Mouse (Mus musculus) brain, embryonic 18.5 days (tissue): ENCODE data around the gene Ppp1r12a.

Experiments used
- DNase-seq: peaks from one replicate; pipeline ENCODE4 v3.0.0-alpha.2; 2012; ENCODE audit warnings: low read depth, low spot score

Gene Ppp1r12a

GRCm38 (mm10) chr10:108161261-108162256 lies at the start of gene Ppp1r12a:
Gene Ppp1r12a (plus strand): TSS chr10:108162193.
- peak; percentile 87 for DNase-seq

- DNase-seq = no peak
Measured at GRCm38 (mm10) chr10:108113361-108114237, 48.4 kb upstream of the Ppp1r12a start.

DNA sequence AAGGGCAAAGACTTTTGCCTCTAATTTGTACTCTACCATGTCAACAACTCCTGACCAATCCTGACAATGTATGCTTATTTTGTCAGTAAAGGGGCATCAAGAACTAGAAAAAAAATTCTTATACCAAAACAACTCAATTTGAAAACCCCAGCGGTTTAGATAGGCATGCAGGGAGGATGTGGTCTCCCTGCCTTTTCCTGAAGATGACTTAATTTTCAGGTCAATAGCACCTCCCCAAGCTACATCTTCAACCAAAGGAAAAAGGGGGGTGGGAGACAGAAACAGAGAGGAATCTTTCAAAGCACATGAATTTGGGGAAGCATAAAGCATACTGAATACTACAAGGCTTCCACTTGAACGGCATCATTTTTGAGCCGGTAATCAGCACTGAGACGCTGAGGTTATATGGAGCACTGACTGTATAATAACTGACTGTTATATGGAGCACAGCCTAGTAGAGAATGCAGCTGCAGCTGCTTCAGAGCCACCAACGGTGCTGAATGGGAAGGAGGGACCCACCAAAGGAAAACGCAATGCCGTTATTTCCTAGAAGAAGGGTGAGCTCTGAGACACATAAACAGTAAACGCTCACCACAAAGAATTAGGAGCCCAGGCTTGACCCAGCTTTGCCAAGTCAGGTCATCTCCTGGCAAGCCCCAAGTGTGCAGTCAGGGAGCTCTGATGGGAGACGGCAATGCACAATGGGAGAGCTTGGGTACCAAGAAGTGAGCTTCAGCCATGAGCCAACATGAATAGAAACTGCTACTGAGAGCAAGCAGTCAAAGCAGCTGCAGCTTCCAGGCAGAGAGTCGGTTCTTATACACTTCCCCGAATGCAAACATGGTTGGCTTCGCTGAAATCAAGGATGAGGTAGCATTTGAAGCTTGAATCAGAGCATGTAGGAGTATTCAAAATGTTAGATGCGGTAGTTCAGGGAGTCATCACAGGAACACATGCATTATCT lies 43.5 kb upstream of the Ppp1r12a start:
- no peak for DNase-seq

GRCm38 (mm10) chr10:108119416-108119815 lies 42.6 kb upstream of the Ppp1r12a start:
- no peak for DNase-seq

- DNase-seq = no peak
Measured at GRCm38 (mm10) chr10:108124934-108125599, 36.9 kb upstream of the Ppp1r12a start.

DNA sequence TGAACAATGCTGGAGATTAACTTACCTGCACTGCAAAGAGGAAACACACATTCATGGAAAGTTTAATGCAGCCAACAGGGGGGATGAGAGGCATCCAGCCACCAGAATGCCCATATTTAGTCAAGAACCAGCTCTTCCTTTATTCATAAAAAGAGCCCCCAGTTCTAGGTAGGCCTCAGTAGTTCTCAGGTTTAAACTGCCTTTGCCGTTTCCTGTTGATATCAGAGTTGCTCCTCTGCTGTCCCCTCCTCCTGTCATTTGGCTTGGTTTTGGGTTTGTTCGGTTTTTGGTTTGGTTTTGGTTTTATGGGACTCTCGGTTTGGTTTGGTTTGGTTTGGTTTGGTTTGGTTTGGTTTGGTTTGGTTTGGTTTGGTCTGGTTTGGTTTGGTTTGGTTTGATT lies 32.8 kb upstream of the Ppp1r12a start:
- no peak for DNase-seq

DNA sequence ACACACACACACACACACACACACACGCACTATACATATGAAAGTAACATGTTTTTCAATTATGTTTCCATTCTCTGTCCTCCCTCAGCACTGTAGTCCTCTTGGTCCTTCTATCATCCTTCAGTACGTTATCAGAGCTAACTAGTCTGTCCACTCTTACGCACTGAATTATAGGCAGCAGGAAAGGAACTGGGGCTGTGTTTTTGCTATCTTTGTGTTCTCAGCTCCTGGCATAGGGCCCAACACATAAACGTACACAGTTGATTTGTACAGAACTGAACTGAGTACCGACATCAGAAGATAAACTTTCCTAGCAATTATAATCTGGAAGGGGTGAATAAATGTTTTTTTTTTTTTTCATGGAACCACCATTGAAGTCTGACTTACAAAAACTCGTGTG lies 30.1 kb upstream of the Ppp1r12a start:
- DNase-seq = no peak

DNA sequence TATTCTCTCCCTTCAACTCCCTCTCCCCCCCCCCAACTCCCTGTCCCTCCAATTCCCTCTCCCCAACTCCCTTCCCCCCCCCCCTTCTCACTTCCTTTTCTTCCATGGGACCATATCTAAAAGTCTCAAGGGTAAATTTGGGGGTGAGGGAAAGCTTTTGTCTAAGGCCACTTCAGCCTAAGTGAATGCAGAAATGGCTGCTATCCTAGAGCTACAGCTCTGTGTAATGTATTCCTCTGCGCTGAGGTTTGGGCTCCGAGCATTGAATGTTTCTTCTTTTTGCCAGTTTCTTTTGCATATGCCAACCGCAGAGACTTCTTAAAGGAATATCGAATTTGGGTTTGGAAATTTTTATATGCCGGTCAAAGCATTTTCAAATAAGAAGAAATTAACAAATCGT lies 28.7 kb upstream of the Ppp1r12a start:
- no peak for DNase-seq

- DNase-seq = no peak
Measured at GRCm38 (mm10) chr10:108133745-108134144, 28.2 kb upstream of the Ppp1r12a start.

DNA sequence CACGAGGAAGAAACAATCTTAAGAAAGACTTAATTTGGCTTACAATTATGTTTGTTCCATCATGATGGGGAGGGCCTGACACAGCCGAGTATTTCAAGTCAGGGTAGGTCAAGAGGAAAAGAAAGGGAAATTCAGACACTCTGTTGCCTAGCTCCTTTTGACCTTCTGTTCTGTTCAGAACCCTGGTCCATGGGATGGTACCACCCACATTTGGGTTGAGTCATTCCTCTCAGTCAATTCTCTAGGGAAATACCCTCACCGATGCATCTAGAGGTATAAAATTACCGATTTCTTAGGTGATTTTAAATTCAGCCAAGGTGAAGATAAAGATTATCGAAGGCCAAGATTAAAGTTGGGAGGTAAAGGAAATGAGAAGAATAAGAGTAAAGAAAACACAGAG lies 23.6 kb upstream of the Ppp1r12a start:
- no peak for DNase-seq

DNA sequence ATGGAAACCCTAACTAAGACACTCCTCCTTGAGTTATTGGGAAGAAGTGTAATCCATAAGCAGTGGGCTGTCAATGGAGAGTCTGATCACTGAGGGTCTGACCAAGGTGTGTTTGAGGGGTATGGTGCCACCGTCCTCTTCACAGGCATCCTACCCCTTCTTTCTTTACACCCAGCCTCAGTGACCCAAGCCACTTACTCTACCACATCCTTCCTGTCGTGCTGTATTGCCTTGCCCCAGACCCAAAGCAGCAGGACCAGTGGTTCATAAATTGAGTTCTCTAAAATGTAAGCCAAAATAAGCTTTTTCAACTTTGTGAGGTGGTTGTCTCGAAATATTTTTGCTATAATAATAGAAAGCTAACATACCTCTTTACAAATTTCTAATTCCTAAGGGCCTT lies 22.2 kb upstream of the Ppp1r12a start:
- DNase-seq = no peak

- no peak for DNase-seq
Measured at GRCm38 (mm10) chr10:108140742-108141141, 21.3 kb upstream of the Ppp1r12a start.

DNA sequence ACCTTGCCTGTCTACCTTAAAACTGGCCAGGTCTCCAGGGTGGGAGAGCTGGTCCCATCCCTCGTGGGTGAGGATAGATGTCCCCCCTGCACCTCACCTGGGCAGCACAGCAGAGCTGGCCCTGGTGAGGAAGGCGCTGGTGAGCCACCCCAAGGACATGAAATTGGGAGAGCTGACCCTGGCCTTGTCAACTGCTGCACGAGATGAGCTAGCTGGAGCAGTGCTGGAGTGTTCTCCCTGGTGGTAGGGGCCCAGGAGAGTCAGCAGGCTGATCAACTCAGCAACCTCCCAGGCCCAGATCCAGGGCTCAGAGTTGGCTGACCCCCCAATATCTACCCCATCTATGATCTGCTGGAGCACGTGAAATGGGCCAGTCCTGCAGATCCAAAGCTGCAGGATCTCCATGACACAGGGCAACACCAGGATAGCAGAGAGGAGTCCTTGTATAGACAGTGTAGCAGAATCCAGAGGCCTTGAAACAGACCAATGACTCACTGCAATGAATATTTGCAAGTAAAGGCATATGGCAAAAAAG lies 17.9 kb upstream of the Ppp1r12a start:
- DNase-seq = no peak

GRCm38 (mm10) chr10:108145701-108146100 lies 16.3 kb upstream of the Ppp1r12a start:
- no peak for DNase-seq

DNA sequence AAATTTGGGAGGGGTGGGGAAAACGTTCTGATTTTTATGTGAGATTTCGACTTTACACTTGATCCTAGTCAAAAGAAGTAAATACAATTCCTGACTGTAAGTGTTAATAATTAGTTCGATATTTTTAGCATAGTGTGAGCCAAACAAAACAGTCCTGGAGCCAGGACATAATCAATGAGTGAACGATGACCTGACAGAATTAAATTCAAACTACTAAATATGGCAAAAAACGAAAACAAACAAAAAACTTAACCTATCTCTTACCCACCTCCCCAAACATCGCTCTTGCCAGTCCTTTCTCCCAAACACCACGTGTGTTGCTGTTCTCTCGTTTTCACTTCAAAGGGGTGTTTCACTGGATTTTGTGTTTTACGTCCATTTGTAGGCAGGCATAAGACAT lies 15.0 kb upstream of the Ppp1r12a start:
- DNase-seq = no peak

DNA sequence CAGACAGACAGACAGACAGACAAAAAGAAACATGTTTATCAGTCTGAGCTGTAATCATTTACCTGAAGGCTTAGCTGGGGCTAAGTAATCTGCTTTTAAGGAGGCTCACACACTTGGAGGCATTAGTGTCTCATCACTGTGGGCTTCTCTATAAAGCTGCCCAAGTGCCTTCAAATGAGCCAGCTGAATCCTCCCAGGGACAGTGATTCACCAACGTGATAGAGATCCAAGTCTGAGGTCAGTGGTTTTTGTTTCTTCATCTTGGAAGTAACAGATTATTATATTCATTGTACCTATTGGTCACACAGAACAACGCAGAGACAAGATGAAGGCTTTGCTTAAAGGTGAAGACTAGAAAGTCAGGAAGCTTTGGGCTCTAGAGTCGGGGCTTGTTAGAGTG lies 8.7 kb upstream of the Ppp1r12a start:
- no peak for DNase-seq

DNA sequence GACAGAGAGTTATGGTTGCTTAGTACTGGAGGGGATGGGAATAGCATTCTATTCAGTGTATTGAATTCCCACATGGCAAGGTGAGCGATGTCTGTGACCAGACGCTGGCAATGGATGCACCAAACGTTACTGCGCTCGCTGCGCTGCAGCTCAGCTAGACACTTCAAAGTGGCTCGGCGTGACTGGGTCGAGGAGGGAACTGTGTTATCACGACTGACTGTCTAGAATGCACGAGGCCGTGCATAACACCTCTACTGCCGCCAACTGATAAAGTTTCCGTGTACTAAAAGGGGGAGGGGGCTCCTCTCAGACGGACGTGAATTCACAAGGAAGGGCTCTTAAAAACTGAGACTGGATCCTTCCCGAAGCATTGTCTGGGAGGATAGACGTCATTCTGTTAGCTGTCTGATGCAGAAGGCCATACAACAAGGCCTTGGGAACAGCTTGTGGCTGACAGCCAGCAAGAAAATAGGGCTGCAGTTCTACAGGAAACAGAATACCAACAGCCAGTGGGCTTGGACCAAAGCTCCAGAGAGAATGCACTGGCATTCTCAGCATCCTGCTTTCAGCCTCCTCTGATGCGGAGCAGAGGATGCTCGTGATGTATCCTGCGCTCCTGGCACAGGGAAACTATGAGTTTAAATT lies 6.8 kb upstream of the Ppp1r12a start:
- no peak for DNase-seq

DNA sequence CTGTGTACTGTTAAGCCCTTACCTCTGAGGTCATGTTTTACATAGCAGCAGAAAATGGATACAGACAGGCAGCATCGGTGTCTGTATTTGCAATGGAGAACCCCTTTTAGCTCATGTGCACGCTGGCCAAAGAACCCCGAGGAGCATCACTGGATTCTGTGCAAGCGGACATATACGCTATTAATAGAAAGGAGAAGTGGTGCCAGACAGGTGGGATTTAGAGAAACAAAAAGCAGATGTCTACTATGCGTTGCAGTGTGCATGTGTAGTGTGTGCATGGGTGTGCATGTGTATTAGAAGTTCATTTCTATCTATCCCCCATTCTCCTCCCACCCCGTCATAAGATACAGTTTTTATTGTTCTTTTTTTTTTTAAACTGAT lies 6.3 kb upstream of the Ppp1r12a start:
- no peak for DNase-seq

DNA sequence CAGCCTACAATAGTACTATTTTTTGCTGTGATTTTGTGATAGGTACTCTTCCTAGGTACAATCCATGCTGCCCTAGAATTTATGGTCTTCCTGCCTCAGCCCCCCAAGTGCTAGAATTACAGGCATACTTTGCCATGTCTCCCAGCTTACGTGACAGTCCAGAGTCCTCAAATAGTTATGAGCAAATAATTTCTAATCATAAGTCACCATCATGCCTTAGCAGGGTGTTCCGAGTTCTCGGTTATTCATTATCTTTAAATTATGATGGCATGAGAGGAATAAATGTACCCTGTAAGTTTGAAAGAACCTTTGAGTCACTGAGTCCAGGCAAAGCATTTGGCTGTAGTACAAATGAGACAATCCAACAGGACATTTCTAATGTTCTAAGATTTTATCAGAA lies 5.9 kb upstream of the Ppp1r12a start:
- no peak for DNase-seq

- no peak for DNase-seq
Measured at GRCm38 (mm10) chr10:108159002-108159401, 3.0 kb upstream of the Ppp1r12a start.
